In the genomic region with DNA sequence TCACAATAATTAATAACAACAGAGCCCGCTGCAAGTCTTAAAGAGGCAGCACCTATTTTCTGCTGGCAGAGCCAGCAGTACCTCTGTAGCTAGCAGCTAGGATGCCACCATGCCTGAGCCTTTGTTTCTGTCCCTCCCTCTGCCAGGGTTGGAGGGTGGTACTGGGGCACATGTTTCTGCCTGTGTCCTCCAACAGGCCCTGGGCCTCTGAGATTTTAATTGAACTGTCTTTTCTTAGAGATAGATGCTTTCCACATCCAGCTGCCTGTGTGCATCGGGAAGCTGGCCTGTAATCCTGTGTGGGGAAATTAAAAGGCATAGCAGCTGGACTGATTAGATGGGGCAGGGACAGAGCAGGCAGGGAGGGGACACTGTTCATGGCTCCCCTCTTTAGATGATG, we compare ENCODE assay signal across 9 mouse cellular contexts. TPM values are rescaled to one million over a fixed set of nuclear protein-coding genes. Genes with fewer than 3 reads are reported as not detected.
DNase-seq lines count a peak whose midpoint lies in the region; ATAC-seq and TF ChIP-seq lines count a peak whose summit lies in the region.
"Had no signal": no experiment of that assay in that cellular context is flagged by ENCODE, and none has a peak within 500 bp of the region (broad histone marks: within the 10 kb centered on the region; RNA-seq: fewer than 3 reads in every experiment).

No protein-coding gene starts in this region.

- H3K9ac ChIP-seq in intestine, embryonic 14.5 days (ENCODE audit: low read length) = no peak overlapping the region
- no peak overlapping the region for H3K9ac ChIP-seq in intestine, postnatal 0 days (ENCODE audit: low read depth, low read length)
- H3K9ac ChIP-seq in hindbrain, embryonic 16.5 days (ENCODE audit: low read depth, low read length) = peak overlapping the region; percentile 42
- H3K9ac ChIP-seq in neural tube, embryonic 12.5 days = peak overlapping the region; percentile 35; the same call in 1 of the 2 replicates
- H3K9ac ChIP-seq in kidney, embryonic 15.5 days = no peak overlapping the region

- 54% methylated on average over 2 of the region's 2 CpGs for WGBS in intestine, embryonic 14.5 days
- WGBS in intestine, postnatal 0 days = 41% methylated on average over 2 of the region's 2 CpGs
- 68% methylated on average over 2 of the region's 2 CpGs for WGBS in forebrain, embryonic 10.5 days
- 19% methylated on average over 2 of the region's 2 CpGs for WGBS in hindbrain, embryonic 16.5 days
- 62% methylated on average over 2 of the region's 2 CpGs for WGBS in neural tube, embryonic 12.5 days
- 62% methylated on average over 2 of the region's 2 CpGs for WGBS in kidney, embryonic 15.5 days

- H3K36me3 ChIP-seq in intestine, embryonic 14.5 days (ENCODE audit: control insufficient read depth, insufficient read depth, low read length) = peaks cover 37% of the 10 kb centered on the region
- H3K36me3 ChIP-seq in intestine, postnatal 0 days (ENCODE audit: control insufficient read depth, insufficient read depth) = peaks cover 28% of the 10 kb centered on the region
- H3K36me3 ChIP-seq in forebrain, embryonic 10.5 days (replicated peaks) = peaks cover 54% of the 10 kb centered on the region
- H3K36me3 ChIP-seq in hindbrain, embryonic 16.5 days (ENCODE audit: control insufficient read depth, insufficient read depth, low read length) = peaks cover 2% of the 10 kb centered on the region; the same call in 1 of the 2 replicates
- peaks cover 28% of the 10 kb centered on the region for H3K36me3 ChIP-seq in neural tube, embryonic 12.5 days
- peaks cover 33% of the 10 kb centered on the region for H3K36me3 ChIP-seq in kidney, embryonic 15.5 days

- peaks cover 73% of the 10 kb centered on the region for H3K4me1 ChIP-seq in intestine, embryonic 14.5 days (replicated peaks; ENCODE audit: control insufficient read depth, insufficient read depth, low read length)
- peaks cover 11% of the 10 kb centered on the region for H3K4me1 ChIP-seq in intestine, postnatal 0 days (replicated peaks; ENCODE audit: control insufficient read depth, insufficient read depth, low read length)
- peaks cover 76% of the 10 kb centered on the region for H3K4me1 ChIP-seq in forebrain, embryonic 10.5 days
- H3K4me1 ChIP-seq in hindbrain, embryonic 16.5 days (ENCODE audit: control insufficient read depth, insufficient read depth, low read depth, low read length) = peaks cover 74% of the 10 kb centered on the region
- H3K4me1 ChIP-seq in neural tube, embryonic 12.5 days = peaks cover 74% of the 10 kb centered on the region
- peaks cover 75% of the 10 kb centered on the region for H3K4me1 ChIP-seq in kidney, embryonic 15.5 days

- H3K27me3 ChIP-seq in intestine, embryonic 14.5 days (replicated peaks; ENCODE audit: control insufficient read depth, insufficient read depth, low read length) = no peaks in the 10 kb centered on the region
- H3K27me3 ChIP-seq in intestine, postnatal 0 days (replicated peaks; ENCODE audit: control insufficient read depth, insufficient read depth, low read length) = no peaks in the 10 kb centered on the region
- H3K27me3 ChIP-seq in forebrain, embryonic 10.5 days (ENCODE audit: poor library complexity, severe bottlenecking) = peaks cover 8% of the 10 kb centered on the region; the same call in 1 of the 2 replicates
- H3K27me3 ChIP-seq in hindbrain, embryonic 16.5 days (replicated peaks; ENCODE audit: control insufficient read depth, insufficient read depth, low read length) = no peaks in the 10 kb centered on the region
- no peaks in the 10 kb centered on the region for H3K27me3 ChIP-seq in neural tube, embryonic 12.5 days (replicated peaks)
- no peaks in the 10 kb centered on the region for H3K27me3 ChIP-seq in kidney, embryonic 15.5 days

- peak overlapping the region; percentile 38; the same call in 1 of the 2 replicates for H3K27ac ChIP-seq in intestine, embryonic 14.5 days (ENCODE audit: low read depth)
- no peak overlapping the region for H3K27ac ChIP-seq in intestine, postnatal 0 days (ENCODE audit: low read depth, low read length)
- peak overlapping the region; percentile 62 for H3K27ac ChIP-seq in forebrain, embryonic 10.5 days
- peak overlapping the region; percentile 80 for H3K27ac ChIP-seq in hindbrain, embryonic 16.5 days (ENCODE audit: low read depth, low read length)
- peak overlapping the region; percentile 79 for H3K27ac ChIP-seq in neural tube, embryonic 12.5 days
- H3K27ac ChIP-seq in kidney, embryonic 15.5 days = no peak overlapping the region

- no peak overlapping the region for H3K4me2 ChIP-seq in intestine, embryonic 14.5 days (ENCODE audit: low read length)
- no peak overlapping the region for H3K4me2 ChIP-seq in intestine, postnatal 0 days (replicated peaks; ENCODE audit: low read depth)
- H3K4me2 ChIP-seq in hindbrain, embryonic 16.5 days (ENCODE audit: low read length) = peak overlapping the region; percentile 13; the same call in 1 of the 2 replicates
- peak overlapping the region; percentile 28 for H3K4me2 ChIP-seq in neural tube, embryonic 12.5 days (replicated peaks)
- H3K4me2 ChIP-seq in kidney, embryonic 15.5 days = no peak overlapping the region

- no peak for DNase-seq in intestine, embryonic 14.5 days (ENCODE audit: low spot score)
- DNase-seq in forebrain, embryonic 10.5 days (ENCODE audit: extremely low spot score, low spot score) = no peak
- DNase-seq in lung, adult 18-20 months = no peak
- DNase-seq: embryo, embryonic 11 days had no signal

- no peak for TF ChIP-seq CTCF in intestine, postnatal 0 days (IDR thresholded peaks at IDR 0.05; ENCODE audit: low read depth)

- no peaks in the 10 kb centered on the region for H3K9me3 ChIP-seq in intestine, embryonic 14.5 days (ENCODE audit: control insufficient read depth, low read length)
- H3K9me3 ChIP-seq in intestine, postnatal 0 days (ENCODE audit: control insufficient read depth) = no peaks in the 10 kb centered on the region
- H3K9me3 ChIP-seq in forebrain, embryonic 10.5 days = no peaks in the 10 kb centered on the region
- no peaks in the 10 kb centered on the region for H3K9me3 ChIP-seq in hindbrain, embryonic 16.5 days (ENCODE audit: control insufficient read depth, low read length)
- H3K9me3 ChIP-seq in neural tube, embryonic 12.5 days = no peaks in the 10 kb centered on the region
- H3K9me3 ChIP-seq in kidney, embryonic 15.5 days (replicated peaks) = no peaks in the 10 kb centered on the region

- no peak overlapping the region for H3K4me3 ChIP-seq in intestine, embryonic 14.5 days (ENCODE audit: low read depth, low read length)
- no peak overlapping the region for H3K4me3 ChIP-seq in intestine, postnatal 0 days (ENCODE audit: low read depth, low read length)
- no peak overlapping the region for H3K4me3 ChIP-seq in forebrain, embryonic 10.5 days
- no peak overlapping the region for H3K4me3 ChIP-seq in hindbrain, embryonic 16.5 days (ENCODE audit: low read length)
- no peak overlapping the region for H3K4me3 ChIP-seq in neural tube, embryonic 12.5 days
- H3K4me3 ChIP-seq in kidney, embryonic 15.5 days (replicated peaks) = no peak overlapping the region

- no peak for ATAC-seq in intestine, embryonic 14.5 days (replicated peaks; ENCODE audit: low FRiP score, low TSS enrichment, low read depth)
- no peak for ATAC-seq in intestine, postnatal 0 days
- ATAC-seq in hindbrain, embryonic 16.5 days = no peak
- 0 out of 2 replicates have a peak, but pooled peaks have one; percentile 19 for ATAC-seq in neural tube, embryonic 12.5 days (ENCODE audit: low FRiP score, low read depth)
- ATAC-seq in erythroid progenitor cell, adult 5-6 weeks (replicated peaks; ENCODE audit: low FRiP score, poor library complexity, severe bottlenecking) = no peak
- no peak for ATAC-seq in kidney, embryonic 15.5 days (replicated peaks; ENCODE audit: low FRiP score)

RNA-seq across cellular contexts. Expression of a gene that starts 39.6 kb away (rescaled TPM):
- polyA plus RNA-seq in intestine, embryonic 14.5 days (2014; fragmentation: Nextera tagmentation; extraction: Ambion mirVana) = 85.0 and 97.7 TPM in 2 replicates
- polyA plus RNA-seq in intestine, postnatal 0 days (2015; fragmentation: Nextera tagmentation; extraction: Ambion mirVana) = 86.9 and 88.1 TPM in 2 replicates
- polyA plus RNA-seq in forebrain, embryonic 10.5 days (2016; fragmentation: Nextera tagmentation; extraction: Ambion mirVana) = 59.3 and 66.1 TPM in 2 replicates
- polyA plus RNA-seq in hindbrain, embryonic 16.5 days (2015; fragmentation: Nextera tagmentation; extraction: Ambion mirVana) = 42.5 and 44.8 TPM in 2 replicates
- polyA plus RNA-seq in neural tube, embryonic 12.5 days (2016; fragmentation: Nextera tagmentation; extraction: Ambion mirVana) = 50.0 and 50.9 TPM in 2 replicates
- total RNA-seq in erythroid progenitor cell, adult 5-6 weeks (2015; ENCODE audit: low replicate concordance) = 6.3 and 10.8 TPM in 2 replicates
- 10.7 and 34.9 TPM in 2 replicates for total RNA-seq in erythroid progenitor cell, adult 5-6 weeks (2017; ENCODE audit: low replicate concordance)
- polyA plus RNA-seq in kidney, embryonic 15.5 days (2015; fragmentation: Nextera tagmentation; extraction: Ambion mirVana) = 56.3 and 60.0 TPM in 2 replicates

Comparison
In these comparisons a context has a peak if more than half of its experiments do, and no peak if none do; other contexts are left out.
1. H3K27ac ChIP-seq: peak in intestine, embryonic 14.5 days (single experiment), forebrain, embryonic 10.5 days (single experiment), hindbrain, embryonic 16.5 days (single experiment) and neural tube, embryonic 12.5 days (single experiment); none in intestine, postnatal 0 days (single experiment) and kidney, embryonic 15.5 days (single experiment).
2. H3K4me2 ChIP-seq: peak in hindbrain, embryonic 16.5 days (single experiment) and neural tube, embryonic 12.5 days (single experiment); none in intestine, embryonic 14.5 days (single experiment), intestine, postnatal 0 days (single experiment) and kidney, embryonic 15.5 days (single experiment).
3. H3K9ac ChIP-seq: peak in hindbrain, embryonic 16.5 days (single experiment) and neural tube, embryonic 12.5 days (single experiment); none in intestine, embryonic 14.5 days (single experiment), intestine, postnatal 0 days (single experiment) and kidney, embryonic 15.5 days (single experiment).